Mouse (Mus musculus) midbrain, embryonic 14.5 days (tissue): ENCODE measurements at regions not wholly inside any gene's neighbourhood (a gene's known extent, or its start where the extent isn't known, plus 50 kb on each side); places are given as distances from the start of the nearest gene placed in this dataset.

Experiments
- ATAC-seq: fragments of 200-750 bp; cut with Nextera tagmentation; 2 replicates; pipeline ENCODE4 v1.8.0; 2017; ENCODE audit warnings: moderate number of reproducible peaks, moderate library complexity; ENCODE audit not compliant: low FRiP score, low TSS enrichment
- DNase-seq: peaks from one replicate; pipeline ENCODE4 v3.0.0-alpha.2; 2015
- H3K27ac ChIP-seq: fragments of 300-500 bp; sonication (generic); replicated peaks from 2 replicates; pipeline ENCODE4 v1.5.1; 2014; ENCODE audit warnings: mild to moderate bottlenecking, low read depth, low read length, moderate library complexity
- H3K27me3 ChIP-seq: fragments of 300-500 bp; sonication (generic); 2 replicates; pipeline ENCODE4 v1.6.1; 2014; ENCODE audit warnings: low read length, control low read depth, mixed read lengths; ENCODE audit not compliant: control insufficient read depth, insufficient read depth
- H3K36me3 ChIP-seq: fragments of 300-500 bp; sonication (generic); 2 replicates; pipeline ENCODE4 v1.6.1; 2014; ENCODE audit warnings: low read length, control low read depth; ENCODE audit not compliant: control insufficient read depth, insufficient read depth
- H3K4me1 ChIP-seq: fragments of 300-500 bp; sonication (generic); 2 replicates; pipeline ENCODE4 v1.6.1; 2014; ENCODE audit warnings: mild to moderate bottlenecking, antibody characterized with exemption, low read length, control low read depth; ENCODE audit not compliant: control insufficient read depth, insufficient read depth
- H3K4me2 ChIP-seq: fragments of 300-500 bp; sonication (generic); 2 replicates; pipeline ENCODE4 v1.6.1; 2014; ENCODE audit warnings: mild to moderate bottlenecking, low read length, moderate library complexity
- H3K4me3 ChIP-seq: fragments of 300-500 bp; sonication (generic); replicated peaks from 2 replicates; pipeline ENCODE4 v1.5.1; 2014; ENCODE audit warnings: low read depth, low read length
- H3K9ac ChIP-seq: fragments of 300-500 bp; sonication (generic); replicated peaks from 2 replicates; pipeline ENCODE4 v1.6.1; 2014; ENCODE audit warnings: mild to moderate bottlenecking, low read length, moderate library complexity
- H3K9me3 ChIP-seq: fragments of 300-500 bp; sonication (generic); 2 replicates; pipeline ENCODE4 v1.6.1; 2016; ENCODE audit warnings: low read length, control low read depth, mixed read lengths; ENCODE audit not compliant: control insufficient read depth
- WGBS: fragments of 180-500 bp; shearing (Covaris S2); extraction: QIAGEN DNeasy Blood & Tissue Kit; methylation state at CpG from one replicate; pipeline ENCODE4 v1.1.7; 2014; 5-methylcytosine and 5-hydroxymethylcytosine counted together

GRCm38 (mm10) chr15:62106518-62106975 lies 1183.7 kb upstream of the A1bg start:
- no peak overlapping the region for H3K4me3 ChIP-seq
- H3K9me3 ChIP-seq, result no peaks in the 10 kb centered on the region
- no peak overlapping the region for H3K27ac ChIP-seq
- no peaks in the 10 kb centered on the region; the same call in 1 of the 2 replicates for H3K27me3 ChIP-seq
- WGBS, result 2% methylated on average over 5 of the region's 5 CpGs
- 0 out of 2 replicates have a peak, but pooled peaks cover 5% of the 10 kb centered on the region for H3K4me1 ChIP-seq
- no peak overlapping the region for H3K9ac ChIP-seq
- no peaks in the 10 kb centered on the region for H3K36me3 ChIP-seq
- ATAC-seq, result peak; percentile 75
- no peak overlapping the region for H3K4me2 ChIP-seq
- DNase-seq, result peak; percentile 89

DNA sequence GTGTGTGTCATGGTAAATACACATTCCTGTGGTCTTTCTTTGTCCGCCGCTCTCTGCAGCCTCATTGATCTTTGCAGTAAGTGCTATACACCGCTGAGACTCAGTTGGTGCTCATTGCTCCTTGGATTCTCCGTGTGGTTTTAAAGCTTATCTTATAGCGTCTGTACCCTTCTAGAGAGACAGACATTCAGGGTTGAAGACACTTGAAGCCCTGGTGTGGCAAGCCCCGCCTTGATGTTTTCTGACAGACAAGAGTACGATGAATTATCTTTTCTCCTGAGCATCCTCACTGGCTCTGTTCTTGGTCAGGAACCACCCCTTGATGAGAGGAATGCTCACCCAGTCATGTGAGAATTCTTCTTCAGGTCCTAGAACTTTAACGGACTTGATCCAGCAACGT lies 1182.7 kb upstream of the A1bg start:
- Histone ChIP-seq H3K27me3 (no peaks in the 10 kb centered on the region; the same call in 1 of the 2 replicates), H3K36me3 (no peaks in the 10 kb centered on the region), H3K4me1 (0 out of 2 replicates have a peak, but pooled peaks cover 5% of the 10 kb centered on the region), H3K4me2 (no peak overlapping the region), H3K27ac (no peak overlapping the region), H3K9ac (no peak overlapping the region), H3K9me3 (no peaks in the 10 kb centered on the region), H3K4me3 (no peak overlapping the region)
- ATAC-seq, result no peak
- 62% methylated on average over 9 of the region's 9 CpGs for WGBS
- no peak for DNase-seq

GRCm38 (mm10) chr15:62104653-62105052 lies 1181.8 kb upstream of the A1bg start:
- no peak overlapping the region for H3K4me2 ChIP-seq
- 64% methylated on average over 7 of the region's 7 CpGs for WGBS
- no peaks in the 10 kb centered on the region; the same call in 1 of the 2 replicates for H3K27me3 ChIP-seq
- no peak overlapping the region for H3K4me3 ChIP-seq
- H3K36me3 ChIP-seq, result no peaks in the 10 kb centered on the region
- no peak overlapping the region for H3K27ac ChIP-seq
- H3K9ac ChIP-seq, result no peak overlapping the region
- no peak for ATAC-seq
- H3K4me1 ChIP-seq, result 0 out of 2 replicates have a peak, but pooled peaks cover 5% of the 10 kb centered on the region
- no peaks in the 10 kb centered on the region for H3K9me3 ChIP-seq
- peak; percentile 29 for DNase-seq

DNA sequence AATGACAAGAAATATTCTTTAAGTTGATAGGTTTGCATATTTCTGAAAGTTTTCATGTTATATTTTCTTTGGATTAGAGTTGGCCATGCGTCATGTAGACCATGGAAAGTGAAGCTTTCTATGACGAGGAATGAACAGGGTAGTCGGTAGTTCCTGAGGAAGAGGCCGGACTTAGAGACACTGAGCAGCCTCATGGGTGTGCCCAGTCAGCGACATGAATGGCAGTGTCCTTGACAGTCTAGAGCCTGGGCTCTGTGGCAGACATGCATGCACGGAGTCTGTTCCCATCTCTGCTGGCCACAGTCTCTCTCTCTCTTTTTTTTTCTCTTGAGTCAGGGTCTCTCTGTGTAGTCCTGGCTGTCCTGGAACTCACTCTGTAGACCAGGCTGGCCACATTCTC lies 1176.9 kb upstream of the A1bg start:
- Histone ChIP-seq H3K4me2 (no peak overlapping the region), H3K9ac (no peak overlapping the region), H3K4me1 (no peaks in the 10 kb centered on the region), H3K27me3 (no peaks in the 10 kb centered on the region), H3K9me3 (no peaks in the 10 kb centered on the region), H3K27ac (no peak overlapping the region), H3K36me3 (no peaks in the 10 kb centered on the region), H3K4me3 (no peak overlapping the region)
- DNase-seq (no peak), ATAC-seq (no peak)
- 92% methylated on average over 6 of the region's 6 CpGs for WGBS

GRCm38 (mm10) chr15:62098791-62099660 lies 1176.2 kb upstream of the A1bg start:
- WGBS, result 46% methylated on average over 16 of the region's 16 CpGs
- DNase-seq, result no peak
- H3K27ac ChIP-seq, result no peak overlapping the region
- no peaks in the 10 kb centered on the region for H3K27me3 ChIP-seq
- no peak overlapping the region for H3K4me2 ChIP-seq
- H3K36me3 ChIP-seq, result no peaks in the 10 kb centered on the region
- H3K4me3 ChIP-seq, result no peak overlapping the region
- no peak for ATAC-seq
- H3K9ac ChIP-seq, result no peak overlapping the region
- H3K9me3 ChIP-seq, result no peaks in the 10 kb centered on the region
- no peaks in the 10 kb centered on the region for H3K4me1 ChIP-seq

DNA sequence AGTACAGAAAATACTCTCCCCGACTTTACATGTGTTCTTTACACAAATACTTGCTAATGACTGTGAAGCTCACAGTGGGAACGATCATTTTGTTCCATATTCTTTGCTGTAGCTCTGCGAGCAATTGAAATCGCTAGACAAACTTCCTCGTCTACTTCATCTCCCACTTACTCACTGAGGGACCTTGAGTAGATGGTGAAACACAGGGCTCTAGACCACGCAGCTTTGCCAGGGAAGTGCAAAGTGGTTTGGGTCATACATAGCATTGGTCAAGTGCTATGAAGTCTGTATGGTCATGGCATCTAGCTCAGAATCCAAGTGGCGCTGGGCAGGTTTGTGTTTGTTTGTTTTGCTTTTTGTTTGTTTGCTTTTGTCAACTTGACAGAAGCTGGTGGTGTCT lies 1174.0 kb upstream of the A1bg start:
- WGBS, result 88% methylated on average over 7 of the region's 7 CpGs
- H3K4me2 ChIP-seq, result no peak overlapping the region

DNA sequence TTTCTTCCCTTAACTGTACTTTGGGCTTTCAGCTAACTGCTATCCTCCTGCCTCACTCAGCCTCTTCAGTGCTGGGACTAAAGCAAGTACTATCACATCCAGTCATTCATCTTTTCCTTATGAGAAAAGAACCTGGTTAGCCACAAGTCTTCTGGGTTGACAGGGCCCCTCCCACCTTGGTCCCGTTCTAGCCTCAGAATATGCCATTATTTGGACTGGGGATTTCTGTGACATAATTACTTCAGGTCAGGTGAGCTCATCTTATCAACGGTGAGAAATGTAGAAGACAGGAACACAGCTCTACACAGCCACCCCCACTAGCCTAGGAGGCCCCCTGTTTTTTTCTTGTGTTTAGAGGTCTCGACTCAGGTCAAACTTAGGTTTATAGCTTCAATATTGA lies 1172.4 kb upstream of the A1bg start:
- ATAC-seq, result no peak
- WGBS, result 91% methylated on average over 3 of the region's 3 CpGs

More for the DNA sequence above, 1174.0 kb upstream of the A1bg start:
- no peaks in the 10 kb centered on the region for H3K9me3 ChIP-seq
- H3K27me3 ChIP-seq, result no peaks in the 10 kb centered on the region
- H3K36me3 ChIP-seq, result no peaks in the 10 kb centered on the region
- H3K4me3 ChIP-seq, result no peak overlapping the region
- no peak for DNase-seq
- ATAC-seq, result no peak
- no peak overlapping the region for H3K27ac ChIP-seq
- H3K9ac ChIP-seq, result no peak overlapping the region
- H3K4me1 ChIP-seq, result peaks cover 9% of the 10 kb centered on the region; the same call in 1 of the 2 replicates

GRCm38 (mm10) chr15:62093672-62094071 lies 1170.9 kb upstream of the A1bg start:
- no peak overlapping the region for H3K4me3 ChIP-seq
- peaks cover 9% of the 10 kb centered on the region; the same call in 1 of the 2 replicates for H3K4me1 ChIP-seq
- no peaks in the 10 kb centered on the region for H3K27me3 ChIP-seq
- no peaks in the 10 kb centered on the region for H3K9me3 ChIP-seq
- H3K36me3 ChIP-seq, result no peaks in the 10 kb centered on the region
- H3K4me2 ChIP-seq, result no peak overlapping the region
- H3K27ac ChIP-seq, result no peak overlapping the region
- no peak overlapping the region for H3K9ac ChIP-seq
- DNase-seq (no peak), ATAC-seq (no peak)
- WGBS, result 74% methylated on average over 4 of the region's 4 CpGs

More for the DNA sequence above, 1172.4 kb upstream of the A1bg start:
- H3K4me3 ChIP-seq, result no peak overlapping the region
- H3K27me3 ChIP-seq, result no peaks in the 10 kb centered on the region
- no peak for DNase-seq
- no peaks in the 10 kb centered on the region for H3K36me3 ChIP-seq
- peaks cover 9% of the 10 kb centered on the region; the same call in 1 of the 2 replicates for H3K4me1 ChIP-seq
- H3K27ac ChIP-seq, result no peak overlapping the region
- no peaks in the 10 kb centered on the region for H3K9me3 ChIP-seq
- no peak overlapping the region for H3K4me2 ChIP-seq
- H3K9ac ChIP-seq, result no peak overlapping the region
